Mouse (Mus musculus) forebrain, postnatal 0 days (tissue): Measurements from ENCODE around the gene Gm5152. TPM values are rescaled to one million over a fixed set of nuclear protein-coding genes. Genes with fewer than 3 reads are reported as not detected.
"Not testable (repeated sequence)": the region's sequence is repeated elsewhere in the genome, so short reads cannot be mapped to it uniquely, and the experiment has no call there.

Experiments used
- ATAC-seq: fragments of 200-750 bp; cut with Nextera tagmentation; 2 replicates; pipeline ENCODE4 v1.8.0; 2017; ENCODE audit warnings: mild to moderate bottlenecking, moderate library complexity
- DNase-seq: peaks from one replicate; pipeline ENCODE4 v3.0.0-alpha.2; 2015
- H3K27ac ChIP-seq: fragments of 300-500 bp; sonication (generic); 2 replicates; pipeline ENCODE4 v1.5.1; 2014; ENCODE audit warnings: low read depth, mild to moderate bottlenecking, antibody characterized with exemption, low read length, moderate library complexity, mixed read lengths
- H3K27me3 ChIP-seq: fragments of 300-500 bp; sonication (generic); 2 replicates; pipeline ENCODE4 v1.6.1; 2014; ENCODE audit warnings: mild to moderate bottlenecking, low read length, mixed read lengths; ENCODE audit not compliant: insufficient read depth
- H3K36me3 ChIP-seq: fragments of 300-500 bp; sonication (generic); 2 replicates; pipeline ENCODE4 v1.6.1; 2014; ENCODE audit warnings: mild to moderate bottlenecking, moderate library complexity; ENCODE audit not compliant: insufficient read depth
- H3K4me1 ChIP-seq: fragments of 300-500 bp; sonication (generic); 2 replicates; pipeline ENCODE4 v1.6.1; 2014; ENCODE audit warnings: antibody characterized with exemption; ENCODE audit not compliant: insufficient read depth
- H3K4me2 ChIP-seq: fragments of 300-500 bp; sonication (generic); 2 replicates; pipeline ENCODE4 v1.6.1; 2014; ENCODE audit warnings: low read depth, mild to moderate bottlenecking, moderate library complexity
- H3K4me3 ChIP-seq: fragments of 300-500 bp; sonication (generic); 2 replicates; pipeline ENCODE4 v1.5.1; 2014; ENCODE audit warnings: low read depth, low read length, mixed read lengths
- H3K9ac ChIP-seq: fragments of 300-500 bp; sonication (generic); 2 replicates; pipeline ENCODE4 v1.6.1; 2014; ENCODE audit warnings: mild to moderate bottlenecking
- H3K9me3 ChIP-seq: fragments of 300-500 bp; sonication (generic); 2 replicates; pipeline ENCODE4 v1.6.1; 2016; ENCODE audit warnings: low read length
- CTCF ChIP-seq: sonication (generic); IDR thresholded peaks from 2 replicates; pipeline ENCODE4 v1.5.1; 2016; ENCODE audit warnings: antibody characterized with exemption, control low read depth, low read depth
- WGBS: fragments of 180-500 bp; shearing (Covaris S2); extraction: QIAGEN DNeasy Blood & Tissue Kit; methylation state at CpG from one replicate; pipeline ENCODE4 v1.1.7; 2014; 5-methylcytosine and 5-hydroxymethylcytosine counted together
- polyA plus RNA-seq: library from polyadenylated mRNA; unstranded; fragments of >200 nt; fragmentation: Nextera tagmentation; extraction: Ambion mirVana; gene quantifications from 2 replicates; pipeline ENCODE4 v1.2.1, GENCODE M21; 2015
- total RNA-seq: library from RNA; depleted of rRNA; stranded (reverse); fragments of >200 nt; gene quantifications from 2 replicates; pipeline ENCODE4 v1.2.3, GENCODE M21; 2014; rRNA removed

Gene Gm5152
- total RNA-seq: not detected in 2 replicates
- polyA plus RNA-seq: not detected in 2 replicates

- not testable (repeated sequence) for H3K36me3 ChIP-seq, DNase-seq, H3K9ac ChIP-seq, H3K27me3 ChIP-seq, H3K4me2 ChIP-seq, H3K9me3 ChIP-seq, H3K4me3 ChIP-seq, ATAC-seq, H3K4me1 ChIP-seq, H3K27ac ChIP-seq
- WGBS: no CpG with 5 or more reads among the region's 1 CpGs
Measured at GRCm38 (mm10) chr5:10246426-10246825, at the start of gene Gm5152. Gene Gm5152, minus strand, starts transcription at chr5:10246526.

GRCm38 (mm10) chr5:10254768-10255167 lies 8.4 kb upstream of the Gm5152 start:
- H3K4me2 ChIP-seq, H3K4me3 ChIP-seq, H3K9ac ChIP-seq, ATAC-seq, H3K9me3 ChIP-seq, H3K27me3 ChIP-seq, H3K4me1 ChIP-seq, DNase-seq, H3K36me3 ChIP-seq, H3K27ac ChIP-seq: not testable (repeated sequence)
- WGBS: 80% methylated on average over 1 of the region's 1 CpGs

GRCm38 (mm10) chr5:10245770-10246169 lies 556 bp downstream of the Gm5152 start:
- not testable (repeated sequence) for ATAC-seq, H3K4me1 ChIP-seq, H3K27ac ChIP-seq, H3K9me3 ChIP-seq, H3K36me3 ChIP-seq, H3K9ac ChIP-seq, H3K4me3 ChIP-seq, H3K4me2 ChIP-seq, DNase-seq, H3K27me3 ChIP-seq

- not testable (repeated sequence) for DNase-seq, H3K9me3 ChIP-seq, H3K4me1 ChIP-seq, H3K4me3 ChIP-seq, ATAC-seq, H3K4me2 ChIP-seq, H3K27me3 ChIP-seq, H3K9ac ChIP-seq, H3K27ac ChIP-seq, H3K36me3 ChIP-seq
- 89% methylated on average over 3 of the region's 3 CpGs for WGBS
Measured at GRCm38 (mm10) chr5:10240436-10240835, 5.9 kb downstream of the Gm5152 start.

- Histone ChIP-seq H3K9me3 (no peaks in the 10 kb centered on the region), H3K36me3 (no peaks in the 10 kb centered on the region), H3K27ac (no peak overlapping the region), H3K4me1 (no peaks in the 10 kb centered on the region), H3K4me3 (no peak overlapping the region), H3K27me3 (no peaks in the 10 kb centered on the region), H3K9ac (no peak overlapping the region), H3K4me2 (no peak overlapping the region)
- ATAC-seq (no peak), DNase-seq (no peak)
- TF ChIP-seq CTCF: no peak
Measured at GRCm38 (mm10) chr5:10220317-10220716, 26.0 kb downstream of the Gm5152 start.

- no peaks in the 10 kb centered on the region for H3K9me3 ChIP-seq
- no peak for ATAC-seq
- TF ChIP-seq CTCF: no peak
- no peak overlapping the region for H3K27ac ChIP-seq
- no peaks in the 10 kb centered on the region for H3K36me3 ChIP-seq
- no peak overlapping the region for H3K4me2 ChIP-seq
- H3K9ac ChIP-seq: no peak overlapping the region
- 91% methylated on average over 1 of the region's 1 CpGs for WGBS
- H3K4me3 ChIP-seq: no peak overlapping the region
- H3K4me1 ChIP-seq: no peaks in the 10 kb centered on the region
- no peaks in the 10 kb centered on the region for H3K27me3 ChIP-seq
- DNase-seq: no peak
Measured at GRCm38 (mm10) chr5:10203067-10203466, 43.3 kb downstream of the Gm5152 start.

- Histone ChIP-seq H3K27me3 (no peaks in the 10 kb centered on the region), H3K9me3 (no peaks in the 10 kb centered on the region), H3K36me3 (no peaks in the 10 kb centered on the region), H3K9ac (no peak overlapping the region), H3K4me2 (no peak overlapping the region), H3K4me3 (no peak overlapping the region), H3K4me1 (no peaks in the 10 kb centered on the region), H3K27ac (no peak overlapping the region)
- no peak for DNase-seq
- ATAC-seq: no peak
- WGBS: 82% methylated on average over 1 of the region's 1 CpGs
- TF ChIP-seq CTCF: no peak
Measured at GRCm38 (mm10) chr5:10196880-10197279, 49.4 kb downstream of the Gm5152 start.
